Mouse (Mus musculus) heart, postnatal 0 days (tissue): ENCODE results near the gene Baz2a. TPM values are rescaled to one million over a fixed set of nuclear protein-coding genes. Genes with fewer than 3 reads are reported as not detected.
"Not testable (repeated sequence)": the region's sequence is repeated elsewhere in the genome, so short reads cannot be mapped to it uniquely, and the experiment has no call there.

Experiments used
- ATAC-seq: fragments of 200-750 bp; cut with Nextera tagmentation; 2 replicates; pipeline ENCODE4 v1.8.0; 2017; ENCODE audit warnings: low read depth, moderate number of reproducible peaks, moderate library complexity; ENCODE audit not compliant: insufficient read depth
- DNase-seq: peaks from one replicate; pipeline ENCODE4 v3.0.0-alpha.2; 2016; ENCODE audit warnings: low spot score
- H3K27ac ChIP-seq: fragments of 300-500 bp; sonication (generic); 2 replicates; pipeline ENCODE4 v1.5.1; 2014; ENCODE audit warnings: low read depth, mild to moderate bottlenecking
- H3K27me3 ChIP-seq: fragments of 300-500 bp; sonication (generic); 2 replicates; pipeline ENCODE4 v1.6.1; 2014; ENCODE audit warnings: low read length, mixed read lengths; ENCODE audit not compliant: control insufficient read depth, insufficient read depth
- H3K36me3 ChIP-seq: fragments of 300-500 bp; sonication (generic); replicated peaks from 2 replicates; pipeline ENCODE4 v1.6.1; 2014; ENCODE audit warnings: low read length, mixed read lengths; ENCODE audit not compliant: control insufficient read depth, insufficient read depth
- H3K4me1 ChIP-seq: fragments of 300-500 bp; sonication (generic); 2 replicates; pipeline ENCODE4 v1.6.1; 2014; ENCODE audit warnings: antibody characterized with exemption; ENCODE audit not compliant: control insufficient read depth, insufficient read depth
- H3K4me2 ChIP-seq: fragments of 300-500 bp; sonication (generic); 2 replicates; pipeline ENCODE4 v1.6.1; 2014; ENCODE audit warnings: low read depth, mild to moderate bottlenecking, low read length, moderate library complexity
- H3K4me3 ChIP-seq: fragments of 300-500 bp; sonication (generic); 2 replicates; pipeline ENCODE4 v1.5.1; 2014; ENCODE audit warnings: low read depth, low read length
- H3K9ac ChIP-seq: fragments of 300-500 bp; sonication (generic); replicated peaks from 2 replicates; pipeline ENCODE4 v1.6.1; 2014; ENCODE audit warnings: low read depth, low read length, mixed read lengths
- H3K9me3 ChIP-seq: fragments of 300-500 bp; sonication (generic); replicated peaks from 2 replicates; pipeline ENCODE4 v1.6.1; 2016; ENCODE audit warnings: low read length; ENCODE audit not compliant: control insufficient read depth
- CTCF ChIP-seq: IDR thresholded peaks from 2 replicates; pipeline ENCODE4 v1.5.1; 2016; ENCODE audit warnings: antibody characterized with exemption, control low read depth, low read depth
- EP300 ChIP-seq: IDR thresholded peaks from 2 replicates; pipeline ENCODE4 v1.6.1; 2016; ENCODE audit warnings: antibody characterized with exemption, low read depth
- WGBS: fragments of 180-500 bp; shearing (Covaris S2); extraction: QIAGEN DNeasy Blood & Tissue Kit; methylation state at CpG from one replicate; pipeline ENCODE4 v1.1.7; 2014; 5-methylcytosine and 5-hydroxymethylcytosine counted together
- polyA plus RNA-seq: library from polyadenylated mRNA; unstranded; fragments of >200 nt; fragmentation: Nextera tagmentation; extraction: Ambion mirVana; gene quantifications from 2 replicates; pipeline ENCODE4 v1.2.1, GENCODE M21; 2015
- total RNA-seq: library from RNA; depleted of rRNA; stranded (reverse); fragments of >200 nt; gene quantifications from 2 replicates; pipeline ENCODE4 v1.2.3, GENCODE M21; 2014; ENCODE audit warnings: low replicate concordance

The Baz2a gene
- total and polyA plus RNA-seq, 2 experiments from 2014 or later, result 7.7 to 15.8 TPM

- TF ChIP-seq EP300 (no peak), CTCF (no peak)
- Histone ChIP-seq H3K4me2 (no peak overlapping the region), H3K4me1 (no peaks in the 10 kb centered on the region; the same call in 1 of the 2 replicates), H3K4me3 (no peak overlapping the region), H3K9ac (no peak overlapping the region), H3K9me3 (no peaks in the 10 kb centered on the region), H3K27me3 (no peaks in the 10 kb centered on the region), H3K36me3 (peaks cover 47% of the 10 kb centered on the region), H3K27ac (no peak overlapping the region)
- DNase-seq (peak; percentile 5), ATAC-seq (no peak)
- 66% methylated on average over 4 of the region's 4 CpGs for WGBS
These were observed 22.2 kb upstream of the Baz2a start for GRCm38 (mm10) chr10:128069201-128069600.

- H3K36me3 ChIP-seq, result peaks cover 49% of the 10 kb centered on the region
- not testable (repeated sequence) for H3K27ac ChIP-seq, DNase-seq, H3K4me1 ChIP-seq, ATAC-seq, H3K9ac ChIP-seq, H3K9me3 ChIP-seq, H3K4me2 ChIP-seq, H3K4me3 ChIP-seq, H3K27me3 ChIP-seq
- WGBS, result 89% methylated on average over 2 of the region's 2 CpGs
These were observed 20.9 kb upstream of the Baz2a start for GRCm38 (mm10) chr10:128070432-128070831.

GRCm38 (mm10) chr10:128078269-128078668 lies 13.1 kb upstream of the Baz2a start:
- H3K4me2 ChIP-seq, H3K4me3 ChIP-seq, H3K9me3 ChIP-seq, ATAC-seq, DNase-seq, H3K27ac ChIP-seq, H3K9ac ChIP-seq, H3K4me1 ChIP-seq, H3K27me3 ChIP-seq: not testable (repeated sequence)
- peaks cover 19% of the 10 kb centered on the region for H3K36me3 ChIP-seq
- WGBS, result 81% methylated on average over 5 of the region's 5 CpGs

- Histone ChIP-seq H3K36me3 (peaks cover 16% of the 10 kb centered on the region), H3K27ac (no peak overlapping the region), H3K27me3 (no peaks in the 10 kb centered on the region), H3K4me2 (no peak overlapping the region), H3K4me3 (no peak overlapping the region), H3K4me1 (peaks cover 4% of the 10 kb centered on the region; the same call in 1 of the 2 replicates), H3K9ac (no peak overlapping the region), H3K9me3 (no peaks in the 10 kb centered on the region)
- TF ChIP-seq EP300 (no peak), CTCF (peak; percentile 30; the same call in 1 of the 2 replicates)
- DNase-seq, result no peak
- ATAC-seq, result no peak
- 89% methylated on average over 1 of the region's 1 CpGs for WGBS
These were observed 10.9 kb upstream of the Baz2a start for GRCm38 (mm10) chr10:128080496-128080895.

GRCm38 (mm10) chr10:128081807-128082476 lies 9.4 kb upstream of the Baz2a start:
- Histone ChIP-seq H3K9me3 (no peaks in the 10 kb centered on the region), H3K4me2 (peak overlapping the region; percentile 68), H3K9ac (peak overlapping the region; percentile 76), H3K27ac (peak overlapping the region; percentile 96), H3K36me3 (peaks cover 25% of the 10 kb centered on the region), H3K27me3 (no peaks in the 10 kb centered on the region), H3K4me1 (peaks cover 11% of the 10 kb centered on the region; the same call in 1 of the 2 replicates), H3K4me3 (peak overlapping the region; percentile 75)
- no peak for TF ChIP-seq EP300
- TF ChIP-seq CTCF, result no peak
- ATAC-seq, result no peak
- peak; percentile 32 for DNase-seq
- 33% methylated on average over 6 of the region's 6 CpGs for WGBS

- peaks cover 11% of the 10 kb centered on the region; the same call in 1 of the 2 replicates for H3K4me1 ChIP-seq
- no peak; the same call in 1 of the 2 replicates for ATAC-seq
- TF ChIP-seq CTCF (no peak), EP300 (no peak)
These were observed 8.9 kb upstream of the Baz2a start for GRCm38 (mm10) chr10:128082477-128082808.

More at GRCm38 (mm10) chr10:128082477-128082808, 8.9 kb upstream of the Baz2a start:
- peak overlapping the region; percentile 68 for H3K4me2 ChIP-seq
- H3K27ac ChIP-seq, result peak overlapping the region; percentile 96
- peak; percentile 26 for DNase-seq
- H3K9me3 ChIP-seq, result no peaks in the 10 kb centered on the region
- peak overlapping the region; percentile 76 for H3K9ac ChIP-seq
- H3K27me3 ChIP-seq, result no peaks in the 10 kb centered on the region
- H3K4me3 ChIP-seq, result peak overlapping the region; percentile 75
- peaks cover 27% of the 10 kb centered on the region for H3K36me3 ChIP-seq
- 2% methylated on average over 9 of the region's 9 CpGs for WGBS
